Mouse (Mus musculus) E14TG2a.4 (cell line): ENCODE results near the gene Spast.
"Not testable (repeated sequence)": the region's sequence is repeated elsewhere in the genome, so short reads cannot be mapped to it uniquely, and the experiment has no call there.

Source experiments
- H3K27me3 ChIP-seq: 2 replicates; pipeline ENCODE4 v1.6.1; 2014; ENCODE audit warnings: low read length, control low read depth; ENCODE audit not compliant: insufficient read depth
- H3K36me3 ChIP-seq: 2 replicates; pipeline ENCODE4 v1.6.1; 2014; ENCODE audit warnings: low read length, control low read depth; ENCODE audit not compliant: insufficient read depth
- H3K4me1 ChIP-seq: replicated peaks from 2 replicates; pipeline ENCODE4 v1.6.1; 2014; ENCODE audit warnings: low read depth, low read length, control low read depth
- H3K4me3 ChIP-seq: replicated peaks from 2 replicates; pipeline ENCODE4 v1.5.1; 2014; ENCODE audit warnings: mild to moderate bottlenecking, low read length
- H3K9me3 ChIP-seq: 2 replicates; pipeline ENCODE4 v1.6.1; 2014; ENCODE audit warnings: low read length, control low read depth
- CTCF ChIP-seq: conservative IDR thresholded peaks from 2 replicates; pipeline ENCODE4 v1.5.1; 2014; ENCODE audit warnings: low read length
- NANOG ChIP-seq: IDR thresholded peaks from 2 replicates; pipeline ENCODE4 v1.6.1; 2014; ENCODE audit warnings: borderline replicate concordance, low read length, mixed read lengths
- POU5F1 ChIP-seq: IDR thresholded peaks from 2 replicates; pipeline ENCODE4 v1.6.1; 2014; ENCODE audit warnings: low read length, borderline replicate concordance

Gene Spast

GRCm38 (mm10) chr17:74296076-74296823 is 42.5 kb upstream of the Spast start:
- peaks cover 68% of the 10 kb centered on the region for H3K4me1 ChIP-seq
- H3K4me3 ChIP-seq = peak overlapping the region; percentile 92
- H3K36me3 ChIP-seq = peaks cover 25% of the 10 kb centered on the region
- TF ChIP-seq NANOG = no peak
- TF ChIP-seq CTCF = peak; percentile 23
- no peaks in the 10 kb centered on the region for H3K27me3 ChIP-seq
- H3K9me3 ChIP-seq = no peaks in the 10 kb centered on the region

GRCm38 (mm10) chr17:74296991-74297390 is 41.8 kb upstream of the Spast start:
- not testable (repeated sequence) for H3K27me3 ChIP-seq, H3K9me3 ChIP-seq, H3K4me3 ChIP-seq
- Histone ChIP-seq H3K4me1 (peaks cover 68% of the 10 kb centered on the region), H3K36me3 (peaks cover 31% of the 10 kb centered on the region)

DNA sequence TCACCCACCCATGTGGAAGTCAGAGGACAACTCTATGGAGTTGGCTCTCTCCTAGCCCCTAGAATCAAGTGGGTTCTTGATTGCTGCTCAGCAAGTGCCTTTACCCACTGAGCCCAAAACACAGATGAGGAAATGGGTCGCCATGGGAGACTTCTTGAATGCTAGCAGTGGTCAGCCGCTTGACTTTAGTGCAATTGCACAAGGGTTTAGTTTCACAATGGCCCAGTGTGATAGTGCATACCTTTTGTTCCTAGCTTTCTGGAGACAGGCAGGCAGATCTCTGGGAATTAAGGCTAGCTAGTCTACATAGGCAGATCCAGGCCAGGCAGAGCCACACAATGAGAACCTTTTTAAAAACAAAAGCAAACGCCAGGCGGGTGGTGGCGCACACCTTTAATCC is 38.7 kb upstream of the Spast start:
- H3K4me3 ChIP-seq = no peak overlapping the region
- no peaks in the 10 kb centered on the region for H3K9me3 ChIP-seq
- H3K36me3 ChIP-seq = peaks cover 55% of the 10 kb centered on the region
- no peaks in the 10 kb centered on the region for H3K27me3 ChIP-seq
- peaks cover 75% of the 10 kb centered on the region for H3K4me1 ChIP-seq
- TF ChIP-seq CTCF (no peak), NANOG (peak; percentile 85)

DNA sequence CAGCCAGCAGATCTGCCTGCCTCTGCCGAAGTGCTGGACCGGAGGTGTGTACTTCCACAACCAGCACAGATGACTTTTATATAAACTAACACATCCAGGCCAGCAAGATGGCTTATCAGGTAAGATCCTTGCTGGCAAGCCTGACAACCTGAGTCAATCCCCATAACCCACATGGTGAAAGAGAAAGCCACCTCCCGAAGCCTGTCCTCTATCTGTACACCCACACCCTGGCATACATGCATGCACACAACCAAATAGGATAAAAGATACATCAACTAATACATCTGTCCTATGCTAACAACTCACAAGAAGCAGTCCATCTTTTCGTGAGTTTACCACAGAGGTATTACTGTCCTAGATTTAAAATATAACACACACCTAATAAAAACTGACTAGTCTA is 34.7 kb upstream of the Spast start:
- H3K36me3 ChIP-seq = peaks cover 84% of the 10 kb centered on the region
- TF ChIP-seq NANOG = no peak

DNA sequence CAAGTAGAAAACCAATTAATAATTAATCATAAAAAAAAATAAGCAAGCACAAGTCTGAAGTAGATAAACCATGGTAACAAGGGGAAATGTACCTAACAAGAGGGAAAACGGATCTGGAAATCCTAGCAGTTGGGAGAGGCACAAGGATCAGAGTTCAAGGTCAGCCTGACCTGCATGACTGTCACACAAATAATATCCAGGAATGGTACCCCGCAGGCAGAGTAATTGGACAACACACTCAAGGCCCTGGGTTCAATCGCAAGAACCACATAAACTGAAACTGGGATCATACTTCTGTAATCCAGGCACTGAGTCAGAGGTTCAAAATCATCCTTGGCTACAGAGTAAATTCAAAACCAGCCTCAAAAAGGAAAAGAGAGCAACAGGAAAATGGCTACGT is 33.2 kb upstream of the Spast start:
- Histone ChIP-seq H3K27me3 (no peaks in the 10 kb centered on the region), H3K4me3 (no peak overlapping the region), H3K9me3 (no peaks in the 10 kb centered on the region), H3K4me1 (peaks cover 72% of the 10 kb centered on the region), H3K36me3 (peaks cover 88% of the 10 kb centered on the region)
- TF ChIP-seq NANOG (no peak), CTCF (no peak), POU5F1 (no peak)

More for the DNA sequence above, 34.7 kb upstream of the Spast start:
- Histone ChIP-seq H3K9me3 (no peaks in the 10 kb centered on the region), H3K4me1 (peaks cover 68% of the 10 kb centered on the region), H3K4me3 (no peak overlapping the region), H3K27me3 (no peaks in the 10 kb centered on the region)

DNA sequence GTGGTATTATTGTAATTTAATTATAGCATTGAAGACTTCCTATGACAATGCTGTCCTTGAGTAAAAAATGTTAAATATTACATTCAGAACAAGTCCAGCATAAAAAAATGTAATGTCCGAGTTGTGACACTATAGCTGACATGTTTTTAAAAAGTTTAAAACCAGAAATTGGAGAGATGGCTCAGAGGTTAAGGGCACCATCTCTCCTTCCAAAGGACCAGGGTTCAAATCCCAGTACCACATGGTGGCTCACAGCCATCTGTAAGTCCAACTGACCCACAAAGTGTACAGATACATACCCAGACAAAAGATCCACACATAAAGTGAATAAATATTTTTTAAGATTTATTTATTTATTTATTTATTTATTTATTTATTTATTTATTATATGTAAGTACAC is 32.8 kb upstream of the Spast start:
- TF ChIP-seq CTCF (no peak), POU5F1 (no peak), NANOG (no peak)
- Histone ChIP-seq H3K4me3 (no peak overlapping the region), H3K4me1 (peaks cover 72% of the 10 kb centered on the region), H3K27me3 (no peaks in the 10 kb centered on the region), H3K36me3 (peaks cover 89% of the 10 kb centered on the region), H3K9me3 (no peaks in the 10 kb centered on the region)

DNA sequence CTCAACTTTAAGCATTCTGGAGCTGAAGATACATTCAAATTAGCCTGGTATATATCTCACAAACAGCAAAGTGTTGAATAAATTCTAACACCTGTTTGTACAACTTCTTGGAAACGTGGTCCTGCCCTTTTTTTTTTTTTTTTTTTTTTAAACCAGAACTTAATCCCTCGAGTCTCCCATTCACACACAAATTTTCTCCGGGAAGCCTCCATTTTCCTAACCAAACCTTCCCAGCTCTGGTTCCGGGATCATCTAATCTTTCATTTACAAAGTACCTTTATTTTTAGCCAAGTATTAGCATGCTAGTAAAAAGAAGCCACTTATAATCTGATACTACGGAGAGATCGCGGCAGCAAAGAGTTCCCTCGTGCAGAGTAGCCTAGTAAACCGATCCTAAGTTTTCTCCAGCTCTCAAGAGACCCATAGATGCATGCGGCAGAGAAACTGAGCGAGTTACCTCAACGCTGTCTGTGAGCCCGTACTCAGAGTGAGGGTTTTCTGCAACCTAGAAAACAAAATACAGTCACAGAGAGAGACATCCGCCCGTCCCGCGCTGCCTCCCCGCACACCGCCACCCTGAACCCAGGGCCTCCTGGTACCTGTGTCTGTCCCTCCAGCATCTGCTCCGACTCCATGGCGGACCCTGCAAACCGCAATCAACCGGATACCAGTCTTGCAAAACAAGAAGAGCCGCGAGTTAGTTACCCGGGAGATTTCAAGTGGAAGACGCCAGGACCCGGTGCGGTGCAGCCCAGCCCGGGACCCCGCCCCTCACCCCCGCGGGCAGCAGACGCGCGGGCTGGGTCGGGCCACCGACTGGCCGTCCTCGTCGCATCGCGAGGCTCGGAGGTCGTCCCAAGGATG is 23.1 kb upstream of the Spast start:
- no peaks in the 10 kb centered on the region for H3K9me3 ChIP-seq
- H3K4me1 ChIP-seq = peaks cover 29% of the 10 kb centered on the region
- TF ChIP-seq POU5F1 (no peak), CTCF (no peak), NANOG (no peak)
- H3K27me3 ChIP-seq = no peaks in the 10 kb centered on the region
- H3K36me3 ChIP-seq = peaks cover 20% of the 10 kb centered on the region
- peak overlapping the region; percentile 96 for H3K4me3 ChIP-seq

DNA sequence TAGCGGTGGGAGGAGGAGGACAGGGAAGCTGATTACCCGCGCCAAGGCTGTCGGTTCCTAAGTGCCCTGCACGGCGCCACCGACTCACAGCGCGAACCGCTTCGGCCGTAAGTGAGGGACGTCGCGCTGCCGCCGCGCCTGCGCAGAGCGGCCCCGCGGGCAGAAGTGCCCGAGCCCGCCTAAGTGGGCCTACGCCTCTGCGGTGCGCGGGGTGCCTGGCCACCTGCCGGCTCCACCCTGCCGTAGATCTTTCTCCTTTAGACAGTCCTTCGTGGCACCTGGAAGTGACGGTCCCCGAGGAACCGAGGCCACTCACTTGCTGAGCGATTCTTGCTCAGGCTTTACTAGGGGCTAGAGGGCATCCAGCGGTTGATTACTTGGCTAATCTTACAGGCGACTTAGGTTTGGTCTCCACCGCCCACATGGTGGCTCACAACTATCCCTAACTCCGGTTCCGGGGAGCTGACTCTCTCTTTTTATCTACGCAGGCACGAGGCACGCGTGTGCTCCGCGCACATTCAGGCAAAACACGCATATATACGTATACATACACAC is 22.4 kb upstream of the Spast start:
- Histone ChIP-seq H3K27me3 (no peaks in the 10 kb centered on the region), H3K4me1 (peaks cover 22% of the 10 kb centered on the region), H3K4me3 (peak overlapping the region; percentile 96), H3K9me3 (no peaks in the 10 kb centered on the region), H3K36me3 (peaks cover 13% of the 10 kb centered on the region)
- TF ChIP-seq POU5F1 (no peak), CTCF (no peak), NANOG (no peak)
